ENCODE assay signal across 27 mouse cellular contexts in genomic region chr4:148236664-148237063, GRCm38 (mm10). TPM values are rescaled to one million over a fixed set of nuclear protein-coding genes. Genes with fewer than 3 reads are reported as not detected.
DNase-seq lines count a peak whose midpoint lies in the region; ATAC-seq and TF ChIP-seq lines count a peak whose summit lies in the region.
"Had no signal": no experiment of that assay in that cellular context is flagged by ENCODE, and none has a peak within 500 bp of the region (broad histone marks: within the 10 kb centered on the region; RNA-seq: fewer than 3 reads in every experiment).

No protein-coding gene starts in this region.

- no peak for ATAC-seq in hindbrain, postnatal 0 days
- no peak for ATAC-seq in midbrain, postnatal 0 days (ENCODE audit: low FRiP score)
- ATAC-seq in neural tube, embryonic 15.5 days (ENCODE audit: low FRiP score): no peak
- ATAC-seq: CD4-positive, CD25-positive, alpha-beta regulatory T cell, adult 4 months; forebrain, embryonic 14.5 days; forebrain, postnatal 0 days had no signal

- no peak overlapping the region for H3K4me2 ChIP-seq in hindbrain, postnatal 0 days (ENCODE audit: low read depth, low read length)
- no peak overlapping the region for H3K4me2 ChIP-seq in midbrain, postnatal 0 days (ENCODE audit: low read depth, low read length, poor library complexity, severe bottlenecking)
- H3K4me2 ChIP-seq in neural tube, embryonic 15.5 days: no peak overlapping the region
- H3K4me2 ChIP-seq: embryonic facial prominence, embryonic 12.5 days; embryonic facial prominence, embryonic 15.5 days; heart, embryonic 12.5 days; heart, embryonic 15.5 days had no signal

- no peak for DNase-seq in hindbrain, postnatal 0 days (ENCODE audit: low spot score)
- DNase-seq in hindbrain, embryonic 10.5 days (ENCODE audit: low spot score): no peak
- no peak for DNase-seq in midbrain, postnatal 0 days (ENCODE audit: low spot score)
- DNase-seq in midbrain, embryonic 10.5 days (ENCODE audit: low spot score): no peak
- peak; percentile 50 for DNase-seq in retina, postnatal 1 day
- DNase-seq in heart, adult 18-20 months: no peak
- DNase-seq: adrenal gland, adult 2 months; adrenal gland, postnatal 14 days; cerebellum, adult 11 months; cerebellum, adult 2 months; cerebellum, adult 9-11 months; cerebellum, postnatal 25 days; forebrain, postnatal 0 days; gastrocnemius, adult 2 months; gastrocnemius, postnatal 14 days; heart, adult 11 months; heart, postnatal 10 days; heart, postnatal 36 days had no signal

- H3K4me1 ChIP-seq in hindbrain, postnatal 0 days (ENCODE audit: insufficient read depth, low read length): peaks cover 6% of the 10 kb centered on the region; the same call in 1 of the 2 replicates
- peaks cover 45% of the 10 kb centered on the region for H3K4me1 ChIP-seq in hindbrain, embryonic 10.5 days (replicated peaks)
- peaks cover 6% of the 10 kb centered on the region; the same call in 1 of the 2 replicates for H3K4me1 ChIP-seq in midbrain, postnatal 0 days (ENCODE audit: insufficient read depth, low read length)
- H3K4me1 ChIP-seq in midbrain, embryonic 10.5 days: peaks cover 34% of the 10 kb centered on the region
- H3K4me1 ChIP-seq in neural tube, embryonic 15.5 days: peaks cover 47% of the 10 kb centered on the region
- H3K4me1 ChIP-seq: embryonic facial prominence, embryonic 12.5 days; embryonic facial prominence, embryonic 15.5 days; heart, embryonic 12.5 days; heart, embryonic 15.5 days had no signal

- H3K27me3 ChIP-seq in hindbrain, postnatal 0 days (ENCODE audit: insufficient read depth, low read length): no peaks in the 10 kb centered on the region
- peaks cover 3% of the 10 kb centered on the region; the same call in 1 of the 2 replicates for H3K27me3 ChIP-seq in hindbrain, embryonic 10.5 days (ENCODE audit: insufficient read depth, poor library complexity, severe bottlenecking)
- H3K27me3 ChIP-seq in midbrain, postnatal 0 days (ENCODE audit: insufficient read depth, low read length): no peaks in the 10 kb centered on the region
- H3K27me3 ChIP-seq in midbrain, embryonic 10.5 days (ENCODE audit: low read depth, poor library complexity, severe bottlenecking): peaks cover 6% of the 10 kb centered on the region; the same call in 1 of the 2 replicates
- H3K27me3 ChIP-seq in neural tube, embryonic 15.5 days (replicated peaks): no peaks in the 10 kb centered on the region
- H3K27me3 ChIP-seq: embryonic facial prominence, embryonic 12.5 days; embryonic facial prominence, embryonic 15.5 days had no signal

- H3K9ac ChIP-seq in hindbrain, postnatal 0 days (replicated peaks; ENCODE audit: low read length): no peak overlapping the region
- H3K9ac ChIP-seq in midbrain, postnatal 0 days (replicated peaks; ENCODE audit: low read length, poor library complexity, severe bottlenecking): no peak overlapping the region
- no peak overlapping the region for H3K9ac ChIP-seq in neural tube, embryonic 15.5 days (replicated peaks)
- H3K9ac ChIP-seq: embryonic facial prominence, embryonic 12.5 days; embryonic facial prominence, embryonic 15.5 days; forebrain, postnatal 0 days; heart, embryonic 12.5 days; heart, embryonic 15.5 days had no signal

- peak overlapping the region; percentile 20; the same call in 1 of the 2 replicates for H3K27ac ChIP-seq in hindbrain, postnatal 0 days
- H3K27ac ChIP-seq in hindbrain, embryonic 10.5 days: no peak overlapping the region
- H3K27ac ChIP-seq in midbrain, postnatal 0 days (ENCODE audit: low read depth, low read length): peak overlapping the region; percentile 26; the same call in 1 of the 2 replicates
- H3K27ac ChIP-seq in midbrain, embryonic 10.5 days (replicated peaks): no peak overlapping the region
- H3K27ac ChIP-seq in neural tube, embryonic 15.5 days (replicated peaks): 0 out of 2 replicates have a peak overlapping the region, but pooled peaks have one; percentile 33
- H3K27ac ChIP-seq: embryonic facial prominence, embryonic 12.5 days; embryonic facial prominence, embryonic 15.5 days; gastrocnemius, adult 2 months; heart, embryonic 15.5 days had no signal

- WGBS in hindbrain, postnatal 0 days: 46% methylated on average over 8 of the region's 8 CpGs
- WGBS in hindbrain, embryonic 10.5 days: 62% methylated on average over 8 of the region's 8 CpGs
- WGBS in midbrain, postnatal 0 days: 47% methylated on average over 8 of the region's 8 CpGs
- WGBS in midbrain, embryonic 10.5 days: 63% methylated on average over 8 of the region's 8 CpGs
- 54% methylated on average over 8 of the region's 8 CpGs for WGBS in neural tube, embryonic 15.5 days

- H3K9me3 ChIP-seq in hindbrain, postnatal 0 days (ENCODE audit: low read length): no peaks in the 10 kb centered on the region
- H3K9me3 ChIP-seq in hindbrain, embryonic 10.5 days: no peaks in the 10 kb centered on the region
- no peaks in the 10 kb centered on the region for H3K9me3 ChIP-seq in midbrain, postnatal 0 days (ENCODE audit: low read length)
- H3K9me3 ChIP-seq in midbrain, embryonic 10.5 days (replicated peaks): no peaks in the 10 kb centered on the region
- H3K9me3 ChIP-seq in neural tube, embryonic 15.5 days (replicated peaks): no peaks in the 10 kb centered on the region
- H3K9me3 ChIP-seq: embryonic facial prominence, embryonic 12.5 days; embryonic facial prominence, embryonic 15.5 days; heart, embryonic 12.5 days; heart, embryonic 15.5 days had no signal

- no peak overlapping the region for H3K4me3 ChIP-seq in hindbrain, postnatal 0 days (ENCODE audit: low read length)
- no peak overlapping the region for H3K4me3 ChIP-seq in hindbrain, embryonic 10.5 days
- H3K4me3 ChIP-seq in midbrain, postnatal 0 days (ENCODE audit: low read depth, low read length): no peak overlapping the region
- H3K4me3 ChIP-seq in midbrain, embryonic 10.5 days: no peak overlapping the region
- no peak overlapping the region for H3K4me3 ChIP-seq in neural tube, embryonic 15.5 days (replicated peaks)
- H3K4me3 ChIP-seq: embryonic facial prominence, embryonic 12.5 days; embryonic facial prominence, embryonic 15.5 days; gastrocnemius, adult 2 months; heart, embryonic 12.5 days; heart, embryonic 15.5 days had no signal

- TF ChIP-seq CTCF in hindbrain, postnatal 0 days (IDR thresholded peaks at IDR 0.05; ENCODE audit: low read depth): no peak
- no peak for TF ChIP-seq CTCF in midbrain, postnatal 0 days (IDR thresholded peaks at IDR 0.05)

- no peaks in the 10 kb centered on the region; the same call in 1 of the 2 replicates for H3K36me3 ChIP-seq in hindbrain, postnatal 0 days (ENCODE audit: insufficient read depth, low read length)
- peaks cover 10% of the 10 kb centered on the region; the same call in 1 of the 2 replicates for H3K36me3 ChIP-seq in hindbrain, embryonic 10.5 days
- peaks cover 10% of the 10 kb centered on the region; the same call in 1 of the 2 replicates for H3K36me3 ChIP-seq in midbrain, postnatal 0 days (ENCODE audit: insufficient read depth, low read length)
- H3K36me3 ChIP-seq in midbrain, embryonic 10.5 days: peaks cover 10% of the 10 kb centered on the region
- peaks cover 12% of the 10 kb centered on the region for H3K36me3 ChIP-seq in neural tube, embryonic 15.5 days
- H3K36me3 ChIP-seq: embryonic facial prominence, embryonic 12.5 days; embryonic facial prominence, embryonic 15.5 days; heart, embryonic 12.5 days; heart, embryonic 15.5 days had no signal

RNA-seq across cellular contexts. Expression of gene Disp3, which starts 51.1 kb away (rescaled TPM):
- total RNA-seq in hindbrain, postnatal 0 days (2014; rRNA removed): 31.6 and 53.0 TPM in 2 replicates
- polyA plus RNA-seq in hindbrain, postnatal 0 days (2015; fragmentation: Nextera tagmentation; extraction: Ambion mirVana): 7.7 and 8.4 TPM in 2 replicates
- 3.7 and 10.7 TPM in 2 replicates for polyA plus RNA-seq in hindbrain, embryonic 10.5 days (2016; fragmentation: Nextera tagmentation; extraction: Ambion mirVana)
- 19.7 and 25.1 TPM in 2 replicates for total RNA-seq in midbrain, postnatal 0 days (2014; rRNA removed)
- 6.8 and 7.8 TPM in 2 replicates for polyA plus RNA-seq in midbrain, postnatal 0 days (2015; fragmentation: Nextera tagmentation; extraction: Ambion mirVana)
- 3.2 and 3.7 TPM in 2 replicates for polyA plus RNA-seq in midbrain, embryonic 10.5 days (2016; fragmentation: Nextera tagmentation; extraction: Ambion mirVana)
- 13.0 and 15.6 TPM in 2 replicates for polyA plus RNA-seq in neural tube, embryonic 15.5 days (2015; fragmentation: Nextera tagmentation; extraction: Ambion mirVana)
- not detected for total RNA-seq in heart, adult 18-20 months (2021)
- total RNA-seq: common myeloid progenitor, adult 5-6 weeks; gastrocnemius, adult 2 months; heart, postnatal 36 days; MEL had no signal
- polyA plus RNA-seq: CD4-positive, CD25-positive, alpha-beta regulatory T cell, adult 4 months; heart, embryonic 15.5 days had no signal

Comparison
In these comparisons a context has a peak if more than half of its experiments do, and no peak if none do; other contexts are left out.
1. H3K27ac ChIP-seq: peak in hindbrain, postnatal 0 days (single experiment), midbrain, postnatal 0 days (single experiment) and neural tube, embryonic 15.5 days (single experiment); none in hindbrain, embryonic 10.5 days (single experiment) and midbrain, embryonic 10.5 days (single experiment).